Mouse (Mus musculus) retina, postnatal 1 day (tissue): ENCODE data around the gene Col4a1.
A peak's percentile ranks its signal among the peaks of the same experiment; 100 is the strongest.

Experiments
- DNase-seq: peaks from one replicate; pipeline ENCODE4 v3.0.0-alpha.2; 2012

Col4a1 gene

DNA sequence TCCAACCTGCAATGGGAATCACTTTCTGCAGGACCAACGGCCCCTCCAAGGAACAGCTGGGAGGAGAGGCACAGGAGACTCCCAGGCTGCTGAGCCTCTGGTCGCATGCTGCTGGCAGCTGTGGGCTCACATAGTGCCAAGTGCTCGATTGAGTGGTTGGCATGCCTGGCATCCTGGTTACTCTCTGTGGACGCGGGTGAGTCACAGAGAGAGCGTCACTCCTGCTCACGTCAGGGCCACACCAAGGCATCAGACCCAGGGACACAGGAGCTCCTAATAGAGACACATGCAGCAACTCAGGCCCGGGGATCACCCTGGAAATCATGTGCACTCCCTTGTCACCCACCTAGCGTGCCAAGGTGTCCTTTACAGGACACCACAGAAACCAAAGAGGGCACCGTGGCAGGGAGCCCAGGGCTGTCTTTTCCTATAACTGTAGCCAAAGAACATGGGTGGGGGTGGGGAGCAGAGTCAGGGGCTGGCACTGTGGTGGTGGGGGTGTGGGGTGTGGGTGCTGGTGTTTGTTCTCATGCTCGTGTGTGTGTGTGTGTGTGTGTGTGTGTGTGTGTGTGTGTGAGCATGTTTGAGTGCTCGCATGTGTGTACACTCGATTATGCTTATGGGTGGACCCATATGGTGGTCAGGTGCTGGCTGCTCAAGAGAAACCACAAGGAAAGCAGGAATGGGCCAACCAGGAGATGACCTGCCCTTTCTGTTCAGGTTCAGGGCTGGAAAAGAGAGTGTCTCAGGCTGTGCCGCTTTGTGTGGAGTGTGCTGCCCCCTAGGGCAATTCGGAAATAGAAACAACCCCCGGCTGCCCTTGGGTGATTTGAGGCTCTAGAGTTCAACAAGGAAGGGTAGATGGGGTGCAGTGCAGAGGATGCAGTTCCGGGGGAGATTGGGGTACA lies 139.1 kb downstream of the Col4a1 start:
- peak; percentile 63 for DNase-seq

DNA sequence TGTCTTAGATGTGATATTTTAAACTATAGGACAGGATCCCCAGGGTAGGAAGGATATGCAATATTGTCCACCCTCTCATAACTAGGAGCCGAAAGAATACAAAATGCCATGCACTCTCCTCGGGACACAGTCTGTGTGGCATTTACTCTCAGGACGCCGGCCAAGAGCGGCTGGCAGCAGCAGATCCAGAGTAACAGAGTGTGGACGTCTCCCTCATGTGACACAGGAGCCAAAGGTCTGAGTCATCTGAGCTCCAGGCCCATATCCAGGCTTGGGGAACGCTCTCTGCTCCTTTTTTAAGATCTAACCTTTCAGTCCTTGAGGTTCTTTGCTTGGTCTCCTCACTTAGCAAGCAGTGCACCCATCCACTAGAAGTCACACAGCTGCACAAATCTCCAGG lies 141.1 kb downstream of the Col4a1 start:
- no peak for DNase-seq

DNA sequence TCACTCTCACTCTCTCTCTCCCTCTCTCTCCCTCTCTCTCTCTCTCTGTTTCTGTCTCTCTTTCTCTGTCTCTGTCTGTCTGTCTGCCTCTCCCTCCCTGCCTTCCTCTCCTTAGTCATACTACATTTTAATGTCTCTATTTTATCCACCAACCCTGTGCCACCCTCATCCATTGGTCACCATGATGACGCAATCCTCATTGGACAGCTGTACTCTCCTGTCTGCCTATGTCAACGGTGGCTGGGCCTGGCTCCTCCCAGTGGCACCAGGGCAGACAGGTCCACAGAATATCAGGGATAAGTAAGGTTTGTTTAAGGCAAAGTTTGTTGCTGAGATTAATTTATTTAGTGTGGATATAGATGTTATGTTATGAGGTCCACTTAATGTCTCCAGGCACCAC lies 143.2 kb downstream of the Col4a1 start:
- DNase-seq = no peak

DNA sequence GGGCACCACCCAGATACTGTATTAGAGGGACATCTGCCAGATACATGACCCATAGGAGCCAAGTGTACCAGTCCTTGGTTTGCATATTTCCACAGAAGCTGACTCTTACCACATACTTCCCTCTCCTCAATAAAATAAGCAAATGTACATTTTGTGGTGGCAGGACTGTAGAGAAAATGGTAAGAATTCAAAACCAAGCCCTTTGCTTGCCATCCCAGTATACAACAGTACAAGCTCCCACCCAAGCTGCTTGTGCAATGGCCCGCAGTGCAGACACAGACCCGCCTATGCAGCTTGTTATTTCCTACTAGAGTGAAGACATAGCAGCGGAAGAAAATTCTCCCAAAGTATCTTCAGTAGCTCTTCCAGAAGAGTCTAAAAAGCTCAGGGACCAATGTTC lies 143.8 kb downstream of the Col4a1 start:
- DNase-seq = no peak

DNA sequence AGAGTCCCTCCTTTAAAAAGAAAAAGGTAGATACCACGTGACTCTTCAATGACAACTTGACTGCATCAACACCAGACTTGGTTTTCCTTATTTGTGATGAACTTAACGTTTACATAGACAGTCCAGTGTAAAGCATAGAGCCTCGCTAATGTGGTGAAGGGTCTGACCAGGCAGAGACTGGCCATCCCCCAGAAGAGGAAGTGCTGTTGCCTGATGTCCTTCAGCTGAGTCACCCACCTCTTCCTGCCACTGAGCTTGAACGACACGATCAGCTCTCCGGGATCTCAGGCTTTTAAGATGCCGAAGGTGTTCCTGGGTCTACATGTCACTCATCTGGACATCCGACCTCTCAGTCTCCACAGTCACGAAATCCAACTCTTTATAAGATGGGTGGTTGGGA lies 144.7 kb downstream of the Col4a1 start:
- DNase-seq = no peak

DNA sequence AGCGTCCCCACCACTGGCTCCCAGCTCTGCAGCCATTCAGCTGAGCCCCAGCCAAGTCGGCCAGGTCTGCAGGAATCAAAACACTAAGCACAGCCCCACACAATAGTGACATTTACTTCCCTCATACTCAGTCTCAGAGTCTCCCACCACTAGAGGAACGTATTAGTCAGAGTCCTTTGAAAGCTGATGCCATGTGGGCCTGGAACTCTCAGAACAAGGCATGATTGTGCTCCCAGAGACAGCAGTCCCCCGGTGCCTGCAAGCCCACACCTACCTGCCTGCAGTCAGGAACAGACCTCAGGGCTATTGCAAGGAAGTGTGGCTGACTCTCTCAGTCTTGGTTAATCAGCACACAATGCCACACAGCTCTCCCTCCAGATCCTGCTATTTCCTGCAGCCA lies 147.0 kb downstream of the Col4a1 start:
- DNase-seq = no peak

DNA sequence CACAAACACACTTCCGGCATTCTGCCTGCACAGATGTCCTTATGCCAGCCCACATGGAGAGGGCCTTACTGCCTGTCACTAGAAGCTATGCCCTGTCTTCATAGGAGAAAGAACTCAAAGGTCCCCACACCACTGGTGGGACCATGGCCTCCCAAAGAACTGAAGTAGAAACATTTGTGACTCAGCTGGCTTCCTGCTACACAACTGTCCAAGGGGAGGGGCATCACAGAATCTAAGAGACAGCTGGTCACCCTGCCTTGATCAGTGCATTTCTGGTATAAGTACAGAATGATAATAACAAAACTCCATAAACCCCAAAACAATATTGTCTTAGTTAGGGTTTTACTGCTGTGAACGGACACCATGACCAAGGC lies 156.3 kb downstream of the Col4a1 start:
- no peak for DNase-seq

DNA sequence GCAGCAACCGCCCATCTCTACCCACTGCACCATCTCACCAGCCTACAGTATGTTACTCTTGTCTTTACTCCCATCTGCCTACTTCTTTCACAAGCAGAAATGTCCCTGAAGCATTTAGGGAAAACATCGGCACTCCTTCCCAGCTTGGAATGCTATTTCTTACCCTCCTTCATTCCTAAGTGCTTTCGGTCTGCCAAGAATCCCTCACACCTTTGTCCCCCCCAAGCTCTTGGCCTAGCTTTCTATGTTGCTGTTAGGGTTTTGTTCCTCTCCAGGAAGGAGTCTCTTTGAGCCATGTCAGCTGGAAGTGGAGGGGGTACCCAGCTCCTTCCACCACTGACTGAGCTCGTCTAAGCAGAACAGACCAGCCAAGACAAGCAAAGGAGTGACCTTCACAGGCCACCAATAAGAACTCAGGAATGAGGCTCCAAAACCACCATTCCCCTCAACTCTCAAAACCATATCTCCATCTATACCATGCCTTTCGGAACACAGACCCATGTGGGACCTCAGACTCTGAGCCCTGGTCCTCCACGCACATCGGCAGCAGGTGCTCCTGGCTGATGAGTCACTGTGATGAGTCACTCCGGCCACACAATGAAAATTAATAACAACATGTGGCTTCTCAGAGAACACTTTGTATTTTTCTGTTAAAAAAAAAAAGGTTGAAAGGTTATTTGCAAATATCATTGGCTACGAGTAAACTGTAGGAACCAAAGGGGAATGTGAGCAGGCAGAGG lies 156.9 kb downstream of the Col4a1 start:
- no peak for DNase-seq

DNA sequence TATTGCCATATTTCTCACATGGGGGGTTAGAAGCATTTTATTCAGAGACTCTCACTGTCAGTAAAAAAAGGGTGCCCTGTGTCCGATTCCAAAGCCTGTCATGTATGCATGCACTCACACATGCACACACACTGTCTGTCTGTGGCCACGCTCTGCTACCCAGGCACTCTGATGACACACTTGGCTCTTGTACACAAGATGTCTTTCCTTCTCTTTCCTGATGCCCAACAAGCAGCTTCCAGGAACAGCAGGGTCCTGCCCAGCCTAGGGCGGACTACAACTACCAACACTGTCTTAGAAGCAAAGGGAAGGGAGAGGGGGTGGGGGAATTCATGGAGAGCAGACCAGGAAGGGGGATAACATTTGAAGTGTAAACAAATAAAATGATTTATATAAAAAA lies 162.4 kb downstream of the Col4a1 start:
- no peak for DNase-seq

DNA sequence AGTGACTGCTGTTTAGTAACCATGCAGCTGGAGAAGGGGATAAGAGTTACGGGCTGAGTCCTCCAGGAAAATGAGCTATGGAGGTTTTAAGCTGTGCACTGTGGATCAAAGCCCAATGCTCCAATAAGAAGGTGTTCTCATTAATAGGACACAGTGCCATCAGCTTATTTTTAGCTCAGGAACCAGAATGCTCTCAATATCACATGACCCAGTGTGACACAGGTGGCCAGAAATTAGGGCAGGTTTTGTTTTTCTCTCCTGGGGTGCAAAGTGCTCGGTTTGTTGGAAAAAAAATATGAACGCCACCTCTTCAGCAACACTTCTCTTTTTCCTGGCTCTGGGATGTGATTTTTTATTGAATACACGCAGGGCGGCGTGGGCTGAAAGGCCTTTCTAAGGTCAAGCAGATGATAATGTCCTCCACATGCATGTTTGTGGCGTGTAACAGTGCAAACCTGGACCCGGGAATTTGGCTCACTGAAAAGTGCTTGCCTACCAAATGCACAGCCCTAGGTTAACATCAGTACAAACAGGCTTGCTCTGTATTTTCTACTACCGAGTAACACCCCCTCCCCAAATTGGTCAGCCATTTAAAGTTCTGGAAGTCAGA lies 163.3 kb downstream of the Col4a1 start:
- no peak for DNase-seq

DNA sequence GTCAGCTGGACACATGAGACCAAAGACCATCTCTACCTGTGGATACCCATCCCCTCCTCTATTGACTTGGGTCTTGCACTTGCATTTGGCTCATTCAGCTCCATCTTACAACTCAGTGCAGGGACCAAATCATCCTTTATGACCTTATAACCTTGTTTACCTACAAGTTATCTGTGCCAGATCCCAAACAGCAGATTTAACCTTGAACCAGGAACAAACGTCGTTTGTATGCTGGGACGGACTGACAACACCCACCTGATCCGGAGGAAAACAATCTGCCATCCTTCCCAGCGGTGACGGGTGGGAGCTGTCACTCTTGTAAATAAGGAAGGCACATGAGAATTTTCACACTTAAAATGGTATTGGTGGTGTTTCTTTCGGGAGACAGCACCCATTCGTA lies 163.8 kb downstream of the Col4a1 start:
- no peak for DNase-seq
